Mouse (Mus musculus): ENCODE measurements at regions not wholly inside any gene's neighbourhood (a gene's known extent, or its start where the extent isn't known, plus 50 kb on each side); places are given as distances from the start of the nearest gene placed in this dataset.

DNA sequence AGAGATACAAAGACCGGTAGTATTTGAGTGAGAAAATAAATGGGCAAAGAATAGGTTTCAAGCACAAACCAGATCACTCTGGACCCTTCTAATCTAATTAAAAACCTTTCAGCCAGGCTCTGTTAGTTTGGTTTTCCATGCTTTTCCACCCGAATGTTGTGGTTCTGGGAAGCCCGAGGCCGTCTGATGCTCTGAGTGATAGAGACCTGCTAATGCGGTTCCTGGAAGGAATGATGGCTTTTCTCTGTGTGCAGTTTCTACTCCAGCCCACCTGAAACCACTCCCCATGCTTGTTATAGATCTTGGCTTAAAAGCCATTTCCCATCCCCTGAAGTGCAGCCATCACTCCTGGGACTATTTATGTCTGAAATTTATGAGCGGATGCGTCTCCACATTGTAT is 251.4 kb upstream of the Nrp1 start:
- ATAC-seq (ENCODE audit: insufficient number of reproducible peaks, insufficient read depth, low FRiP score, low read depth) = no peak
- peaks cover 4% of the 10 kb centered on the region; the same call in 1 of the 2 replicates for H3K9me3 ChIP-seq (ENCODE audit: control insufficient read depth, low read length)
- no peaks in the 10 kb centered on the region for H3K27me3 ChIP-seq (ENCODE audit: control insufficient read depth, insufficient read depth, low read length)
- H3K4me2 ChIP-seq (ENCODE audit: low read length) = no peak overlapping the region
- no peak overlapping the region for H3K27ac ChIP-seq (replicated peaks in 1 of 2; ENCODE audit: control insufficient read depth in 1 of 2, insufficient read depth in 1 of 2, low read depth in 2 of 2, low read length in 2 of 2)
- H3K9ac ChIP-seq (ENCODE audit: low read length) = no peak overlapping the region
- 76% methylated on average over 7 of the region's 7 CpGs for WGBS
- H3K4me3 ChIP-seq (ENCODE audit: control insufficient read depth in 1 of 2, insufficient read depth in 1 of 2, low read depth in 1 of 2, low read length in 2 of 2) = no peak overlapping the region
- H3K4me1 ChIP-seq (ENCODE audit: control insufficient read depth in 2 of 2, insufficient read depth in 2 of 2, low read length in 2 of 2) = no peaks in the 10 kb centered on the region
- no peaks in the 10 kb centered on the region for H3K36me3 ChIP-seq (ENCODE audit: control insufficient read depth, insufficient read depth, low read length)

DNA sequence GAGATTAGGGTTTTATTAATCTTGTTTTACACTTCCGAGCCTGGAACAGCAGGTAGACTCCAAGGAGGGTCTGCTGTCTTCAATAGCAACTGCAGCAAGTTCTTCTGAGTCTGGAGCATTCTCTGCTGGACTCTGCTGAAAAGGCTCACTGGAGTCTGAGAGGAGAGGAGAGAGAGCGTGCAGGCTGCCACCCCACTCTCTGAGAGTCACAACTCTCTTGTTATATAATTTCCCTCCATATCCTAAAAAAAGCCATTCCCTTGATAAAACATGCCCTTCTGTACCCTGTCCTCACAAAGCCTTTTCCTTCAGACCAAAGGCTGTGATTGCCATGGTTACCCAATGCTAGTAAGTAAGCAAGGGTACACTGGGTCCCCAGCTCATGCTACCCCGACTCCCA is 249.4 kb upstream of the Nrp1 start:
- no peak for ATAC-seq (ENCODE audit: insufficient number of reproducible peaks, insufficient read depth, low FRiP score, low read depth)
- Histone ChIP-seq H3K9me3 (ENCODE audit: control insufficient read depth, low read length) (peaks cover 4% of the 10 kb centered on the region; the same call in 1 of the 2 replicates), H3K27me3 (ENCODE audit: control insufficient read depth, insufficient read depth, low read length) (no peaks in the 10 kb centered on the region), H3K4me1 (ENCODE audit: control insufficient read depth in 2 of 2, insufficient read depth in 2 of 2, low read length in 2 of 2) (peaks cover 4 to 14% of the 10 kb centered on the region in 2 experiments; a peak in 3 of 4 replicates), H3K4me2 (ENCODE audit: low read length) (no peak overlapping the region), H3K36me3 (ENCODE audit: control insufficient read depth, insufficient read depth, low read length) (no peaks in the 10 kb centered on the region), H3K4me3 (ENCODE audit: control insufficient read depth in 1 of 2, insufficient read depth in 1 of 2, low read depth in 1 of 2, low read length in 2 of 2) (no peak overlapping the region), H3K9ac (ENCODE audit: low read length) (no peak overlapping the region), H3K27ac (replicated peaks in 1 of 2; ENCODE audit: control insufficient read depth in 1 of 2, insufficient read depth in 1 of 2, low read depth in 2 of 2, low read length in 2 of 2) (no peak overlapping the region)
- 79% methylated on average over 3 of the region's 3 CpGs for WGBS

DNA sequence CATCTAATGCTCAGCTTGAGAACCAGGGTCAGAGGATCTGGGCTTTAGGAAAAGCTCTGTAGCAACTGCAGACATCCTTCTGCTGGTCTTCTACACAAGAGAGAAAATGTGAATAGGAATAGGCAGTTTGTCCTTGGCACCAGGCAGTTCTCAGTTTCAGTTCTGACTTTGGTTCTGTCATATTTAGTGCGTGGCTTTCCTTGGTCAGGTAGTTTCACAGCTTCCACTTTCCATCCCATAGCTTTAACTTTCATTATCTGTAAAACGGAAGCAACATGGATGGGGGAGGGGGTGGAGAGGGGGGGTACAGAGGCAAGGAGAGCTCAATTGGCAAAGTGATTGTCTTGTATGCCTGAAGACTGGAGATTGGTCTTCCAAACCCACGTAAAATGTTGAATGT is 247.3 kb upstream of the Nrp1 start:
- WGBS = 74% methylated on average over 3 of the region's 3 CpGs
- H3K9ac ChIP-seq (ENCODE audit: low read length) = no peak overlapping the region
- H3K27ac ChIP-seq (replicated peaks in 1 of 2; ENCODE audit: control insufficient read depth in 1 of 2, insufficient read depth in 1 of 2, low read depth in 2 of 2, low read length in 2 of 2) = no peak overlapping the region
- H3K4me1 ChIP-seq (ENCODE audit: control insufficient read depth in 2 of 2, insufficient read depth in 2 of 2, low read length in 2 of 2) = peaks cover 5 to 17% of the 10 kb centered on the region in 2 experiments; a peak in 3 of 4 replicates
- no peaks in the 10 kb centered on the region for H3K27me3 ChIP-seq (ENCODE audit: control insufficient read depth, insufficient read depth, low read length)
- H3K4me3 ChIP-seq (ENCODE audit: control insufficient read depth in 1 of 2, insufficient read depth in 1 of 2, low read depth in 1 of 2, low read length in 2 of 2) = no peak overlapping the region
- no peaks in the 10 kb centered on the region for H3K36me3 ChIP-seq (ENCODE audit: control insufficient read depth, insufficient read depth, low read length)
- ATAC-seq (ENCODE audit: insufficient number of reproducible peaks, insufficient read depth, low FRiP score, low read depth) = no peak
- H3K4me2 ChIP-seq (ENCODE audit: low read length) = no peak overlapping the region
- H3K9me3 ChIP-seq (ENCODE audit: control insufficient read depth, low read length) = no peaks in the 10 kb centered on the region

DNA sequence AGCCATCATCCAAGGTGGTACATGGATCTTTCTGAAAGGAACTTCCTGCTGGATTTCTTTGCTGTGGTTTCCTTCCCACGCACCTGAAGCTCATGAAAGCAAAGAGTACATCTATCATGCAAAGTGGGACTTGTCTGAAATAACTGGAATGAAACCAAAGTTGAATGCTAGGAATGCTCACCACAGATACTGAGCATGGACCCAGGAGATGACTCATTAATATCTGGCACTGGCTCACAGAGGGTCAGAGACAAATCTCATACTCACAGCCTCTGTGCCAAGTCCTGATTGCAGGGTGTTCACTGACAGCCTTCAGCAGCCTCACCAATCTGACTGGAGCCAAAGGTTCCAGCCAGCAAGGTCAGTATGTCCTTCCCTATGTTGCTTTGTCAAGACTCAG is 245.3 kb upstream of the Nrp1 start:
- H3K4me1 ChIP-seq (ENCODE audit: control insufficient read depth in 2 of 2, insufficient read depth in 2 of 2, low read length in 2 of 2) = peaks cover 5 to 17% of the 10 kb centered on the region in 2 experiments; a peak in 3 of 4 replicates
- no peaks in the 10 kb centered on the region for H3K27me3 ChIP-seq (ENCODE audit: control insufficient read depth, insufficient read depth, low read length)
- H3K36me3 ChIP-seq (ENCODE audit: control insufficient read depth, insufficient read depth, low read length) = no peaks in the 10 kb centered on the region
- no peak overlapping the region for H3K9ac ChIP-seq (ENCODE audit: low read length)
- peak overlapping the region; percentile 84 to 89 for H3K27ac ChIP-seq (replicated peaks in 1 of 2; ENCODE audit: control insufficient read depth in 1 of 2, insufficient read depth in 1 of 2, low read depth in 2 of 2, low read length in 2 of 2)
- H3K4me3 ChIP-seq (ENCODE audit: control insufficient read depth in 1 of 2, insufficient read depth in 1 of 2, low read depth in 1 of 2, low read length in 2 of 2) = no peak overlapping the region
- 25% methylated on average over 1 of the region's 1 CpGs for WGBS
- ATAC-seq (ENCODE audit: insufficient number of reproducible peaks, insufficient read depth, low FRiP score, low read depth) = peak; percentile 97
- H3K9me3 ChIP-seq (ENCODE audit: control insufficient read depth, low read length) = no peaks in the 10 kb centered on the region
- peak overlapping the region; percentile 11; the same call in 1 of the 2 replicates for H3K4me2 ChIP-seq (ENCODE audit: low read length)

DNA sequence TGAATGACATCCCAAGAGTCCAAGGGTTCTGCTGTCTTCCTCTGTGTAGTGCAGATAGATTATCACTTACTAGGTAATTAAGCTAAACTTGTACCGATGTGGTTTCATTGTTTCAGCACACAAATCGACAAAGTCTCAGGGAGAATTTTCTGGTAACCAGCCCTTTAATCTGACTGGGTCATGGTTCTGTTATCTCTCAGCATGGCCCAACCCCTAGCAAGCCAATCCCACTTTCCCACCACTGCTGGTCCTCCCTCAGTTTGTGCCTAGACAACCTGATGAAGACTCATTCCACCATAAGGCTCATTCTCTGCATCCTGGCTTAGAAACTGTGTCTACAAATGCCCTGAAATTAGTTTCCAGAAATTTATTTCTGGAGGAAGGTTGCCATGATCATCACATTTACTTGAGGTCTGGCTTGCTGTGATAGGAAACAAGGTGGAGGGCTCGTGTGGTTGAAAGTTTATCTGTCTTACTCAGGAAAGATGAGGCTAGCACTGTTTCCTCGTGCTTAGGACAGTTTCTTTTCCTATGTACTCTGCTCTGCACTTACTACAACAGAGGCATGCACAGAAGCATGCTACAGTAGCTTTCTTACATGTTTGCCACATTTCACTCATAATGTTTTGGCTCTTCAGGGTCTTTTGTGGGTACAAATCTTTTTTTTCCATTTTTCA is 217.0 kb upstream of the Nrp1 start:
- no peak for ATAC-seq (ENCODE audit: insufficient number of reproducible peaks, insufficient read depth, low FRiP score, low read depth)
- 71% methylated on average over 4 of the region's 4 CpGs for WGBS
- no peak overlapping the region for H3K9ac ChIP-seq (ENCODE audit: low read length)

DNA sequence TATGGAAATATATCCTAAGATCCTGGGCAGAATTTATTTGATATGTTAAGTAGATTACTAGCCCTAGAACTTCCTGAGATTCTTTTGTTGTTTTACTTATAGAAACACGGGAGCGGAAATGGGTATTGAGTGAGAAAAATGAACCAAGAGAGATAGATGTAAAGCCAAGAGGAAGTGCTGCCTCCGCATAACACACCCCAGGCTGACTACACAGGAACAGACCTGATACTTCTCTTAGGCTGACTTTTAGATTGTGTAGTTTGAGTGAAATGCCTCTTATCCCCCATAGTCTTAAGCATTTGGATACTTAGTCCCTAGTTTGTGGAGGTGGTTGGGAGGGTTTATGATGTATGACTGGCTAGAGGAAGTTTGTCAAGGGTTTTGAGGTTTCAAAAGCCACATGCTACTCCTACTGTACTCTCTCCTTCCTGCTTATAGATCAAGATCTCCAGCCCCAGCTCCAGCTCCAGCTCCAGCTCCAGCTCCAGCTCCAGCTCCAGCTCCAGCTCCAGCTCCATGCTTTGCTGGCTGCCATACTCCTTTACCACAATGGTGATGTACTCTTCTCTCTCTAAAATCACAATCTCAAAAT is 210.0 kb upstream of the Nrp1 start:
- Histone ChIP-seq H3K9ac (ENCODE audit: low read length) (no peak overlapping the region), H3K36me3 (ENCODE audit: control insufficient read depth, insufficient read depth, low read length) (no peaks in the 10 kb centered on the region), H3K27ac (replicated peaks in 1 of 2; ENCODE audit: control insufficient read depth in 1 of 2, insufficient read depth in 1 of 2, low read depth in 2 of 2, low read length in 2 of 2) (no peak overlapping the region), H3K9me3 (ENCODE audit: control insufficient read depth, low read length) (no peaks in the 10 kb centered on the region), H3K4me2 (ENCODE audit: low read length) (no peak overlapping the region), H3K27me3 (ENCODE audit: control insufficient read depth, insufficient read depth, low read length) (no peaks in the 10 kb centered on the region), H3K4me1 (ENCODE audit: control insufficient read depth in 2 of 2, insufficient read depth in 2 of 2, low read length in 2 of 2) (no peaks in the 10 kb centered on the region), H3K4me3 (ENCODE audit: control insufficient read depth in 1 of 2, insufficient read depth in 1 of 2, low read depth in 1 of 2, low read length in 2 of 2) (no peak overlapping the region)
- 74% methylated on average over 3 of the region's 3 CpGs for WGBS
- no peak for ATAC-seq (ENCODE audit: insufficient number of reproducible peaks, insufficient read depth, low FRiP score, low read depth)

More for the DNA sequence above, 217.0 kb upstream of the Nrp1 start:
- Histone ChIP-seq H3K36me3 (ENCODE audit: control insufficient read depth, insufficient read depth, low read length) (no peaks in the 10 kb centered on the region), H3K27ac (replicated peaks in 1 of 2; ENCODE audit: control insufficient read depth in 1 of 2, insufficient read depth in 1 of 2, low read depth in 2 of 2, low read length in 2 of 2) (no peak overlapping the region), H3K4me3 (ENCODE audit: control insufficient read depth in 1 of 2, insufficient read depth in 1 of 2, low read depth in 1 of 2, low read length in 2 of 2) (no peak overlapping the region), H3K4me1 (ENCODE audit: control insufficient read depth in 2 of 2, insufficient read depth in 2 of 2, low read length in 2 of 2) (no peaks in the 10 kb centered on the region), H3K4me2 (ENCODE audit: low read length) (no peak overlapping the region), H3K9me3 (ENCODE audit: control insufficient read depth, low read length) (no peaks in the 10 kb centered on the region), H3K27me3 (ENCODE audit: control insufficient read depth, insufficient read depth, low read length) (no peaks in the 10 kb centered on the region)

DNA sequence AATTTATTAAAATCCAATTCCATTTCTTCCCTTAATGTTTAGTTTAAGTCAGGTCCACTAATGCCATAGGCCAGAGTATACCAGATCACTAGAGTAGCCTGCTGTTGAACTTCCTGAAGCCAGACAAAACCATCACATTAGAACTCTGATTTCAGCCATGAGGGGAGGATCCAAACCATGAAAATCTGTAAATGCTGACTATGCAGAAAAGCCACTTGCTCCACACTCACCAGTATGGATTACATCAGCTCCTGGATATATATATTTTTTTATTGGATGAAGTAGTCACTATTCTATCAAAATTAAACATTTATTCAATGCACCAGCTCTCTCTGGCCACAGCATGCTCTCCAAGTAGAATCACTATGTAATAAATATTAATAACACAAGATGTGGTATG is 202.8 kb upstream of the Nrp1 start:
- Histone ChIP-seq H3K27ac (replicated peaks in 1 of 2; ENCODE audit: control insufficient read depth in 1 of 2, insufficient read depth in 1 of 2, low read depth in 2 of 2, low read length in 2 of 2) (peak overlapping the region; percentile 55 to 60; a peak in 1 of 4 replicates), H3K4me1 (ENCODE audit: control insufficient read depth in 2 of 2, insufficient read depth in 2 of 2, low read length in 2 of 2) (peaks cover 3 to 10% of the 10 kb centered on the region in 2 experiments; a peak in 3 of 4 replicates), H3K36me3 (ENCODE audit: control insufficient read depth, insufficient read depth, low read length) (no peaks in the 10 kb centered on the region), H3K9me3 (ENCODE audit: control insufficient read depth, low read length) (no peaks in the 10 kb centered on the region), H3K27me3 (ENCODE audit: control insufficient read depth, insufficient read depth, low read length) (no peaks in the 10 kb centered on the region), H3K4me2 (ENCODE audit: low read length) (no peak overlapping the region), H3K9ac (ENCODE audit: low read length) (no peak overlapping the region), H3K4me3 (ENCODE audit: control insufficient read depth in 1 of 2, insufficient read depth in 1 of 2, low read depth in 1 of 2, low read length in 2 of 2) (no peak overlapping the region)
- no peak for ATAC-seq (ENCODE audit: insufficient number of reproducible peaks, insufficient read depth, low FRiP score, low read depth)
